Mouse (Mus musculus) limb, embryonic 12.5 days (tissue): ENCODE results near the gene Fam3c. TPM values are rescaled to one million over a fixed set of nuclear protein-coding genes. Genes with fewer than 3 reads are reported as not detected.
"Not testable (repeated sequence)": the region's sequence is repeated elsewhere in the genome, so short reads cannot be mapped to it uniquely, and the experiment has no call there.

ENCODE experiments used
- ATAC-seq: fragments of 200-750 bp; cut with Nextera tagmentation; 2 replicates; pipeline ENCODE4 v1.8.0; 2017; ENCODE audit warnings: low read depth, moderate TSS enrichment; ENCODE audit not compliant: insufficient number of reproducible peaks, insufficient read depth, low FRiP score, low TSS enrichment
- H3K27ac ChIP-seq: fragments of 300-500 bp; sonication (generic); 2 replicates; pipeline ENCODE4 v1.5.1; 2016; ENCODE audit warnings: mild to moderate bottlenecking, moderate library complexity
- H3K27me3 ChIP-seq: fragments of 300-500 bp; sonication (generic); 2 replicates; pipeline ENCODE4 v1.6.1; 2016; ENCODE audit warnings: mild to moderate bottlenecking, moderate library complexity
- H3K36me3 ChIP-seq: fragments of 300-500 bp; sonication (generic); 2 replicates; pipeline ENCODE4 v1.6.1; 2016; ENCODE audit warnings: mild to moderate bottlenecking, moderate library complexity
- H3K4me1 ChIP-seq: fragments of 300-500 bp; sonication (generic); replicated peaks from 2 replicates; pipeline ENCODE4 v1.6.1; 2016
- H3K4me2 ChIP-seq: fragments of 300-500 bp; sonication (generic); 2 replicates; pipeline ENCODE4 v1.6.1; 2016; ENCODE audit warnings: mild to moderate bottlenecking, moderate library complexity
- H3K4me3 ChIP-seq: fragments of 300-500 bp; sonication (generic); replicated peaks from 2 replicates; pipeline ENCODE4 v1.5.1; 2016; ENCODE audit warnings: mild to moderate bottlenecking
- H3K9ac ChIP-seq: fragments of 300-500 bp; sonication (generic); replicated peaks from 2 replicates; pipeline ENCODE4 v1.6.1; 2016; ENCODE audit warnings: mild to moderate bottlenecking, moderate library complexity
- H3K9me3 ChIP-seq: fragments of 300-500 bp; sonication (generic); 2 replicates; pipeline ENCODE4 v1.6.1; 2016; ENCODE audit warnings: mild to moderate bottlenecking, moderate library complexity
- WGBS: fragments of 180-500 bp; shearing (Covaris S2); methylation state at CpG from one replicate; pipeline ENCODE4 v1.1.7; 2016; 5-methylcytosine and 5-hydroxymethylcytosine counted together
- polyA plus RNA-seq: library from polyadenylated mRNA; unstranded; fragments of >200 nt; fragmentation: Nextera tagmentation; extraction: Ambion mirVana; gene quantifications from 2 replicates; pipeline ENCODE4 v1.2.1, GENCODE M21; 2016

Fam3c gene
- polyA plus RNA-seq, 1 experiment from 2014 or later: 41.8 TPM

DNA sequence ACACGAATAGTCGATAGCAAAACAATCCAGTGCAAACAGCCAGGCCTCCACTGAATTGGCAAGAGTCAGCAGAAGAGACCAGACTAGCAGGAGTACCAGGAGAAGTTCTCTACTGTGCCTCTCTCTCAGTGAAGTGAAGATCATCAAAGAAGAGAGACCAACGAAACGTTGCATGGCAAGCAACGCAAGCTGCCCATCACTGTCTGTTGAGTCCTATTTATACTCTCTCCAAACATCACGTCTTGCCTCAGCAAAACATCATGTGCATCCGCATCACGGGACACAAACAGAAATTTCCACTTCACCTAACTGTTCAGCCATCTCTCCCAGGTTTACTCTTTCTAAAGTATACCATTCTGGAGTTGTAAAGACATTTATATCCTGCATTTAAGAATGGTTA lies 91.9 kb downstream of the Fam3c start:
- 92% methylated on average over 8 of the region's 8 CpGs for WGBS
- H3K9me3 ChIP-seq, H3K36me3 ChIP-seq, H3K27ac ChIP-seq, H3K27me3 ChIP-seq, H3K4me1 ChIP-seq, H3K4me3 ChIP-seq, ATAC-seq, H3K9ac ChIP-seq, H3K4me2 ChIP-seq: not testable (repeated sequence)

DNA sequence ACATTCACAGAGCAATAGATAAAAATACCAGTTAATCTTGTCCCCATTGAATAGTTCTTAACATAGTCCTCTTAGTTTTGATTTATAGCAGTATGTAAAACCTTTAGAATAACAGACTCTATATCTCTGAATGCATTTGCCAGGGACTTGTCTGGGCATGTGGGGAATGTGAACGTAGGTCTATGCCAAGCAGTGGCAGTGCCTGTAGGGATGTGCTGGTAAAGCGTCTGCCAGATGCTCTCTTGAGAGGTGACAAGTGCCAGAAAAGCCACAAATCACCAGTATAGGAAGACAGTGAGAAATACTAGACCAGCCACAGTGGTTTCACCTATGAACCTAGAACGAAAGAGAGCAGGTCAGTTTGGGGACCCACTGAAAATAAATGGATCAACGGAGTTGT lies 93.5 kb downstream of the Fam3c start:
- no peak overlapping the region for H3K27ac ChIP-seq
- H3K36me3 ChIP-seq: no peaks in the 10 kb centered on the region
- H3K9ac ChIP-seq: no peak overlapping the region
- no peaks in the 10 kb centered on the region for H3K9me3 ChIP-seq
- 60% methylated on average over 4 of the region's 4 CpGs for WGBS
- no peak overlapping the region for H3K4me2 ChIP-seq
- H3K4me1 ChIP-seq: no peaks in the 10 kb centered on the region; the same call in 1 of the 2 replicates
- no peak overlapping the region for H3K4me3 ChIP-seq
- ATAC-seq: no peak
- H3K27me3 ChIP-seq: no peaks in the 10 kb centered on the region

- no peaks in the 10 kb centered on the region for H3K4me1 ChIP-seq
- H3K9me3 ChIP-seq: no peaks in the 10 kb centered on the region
- no peak overlapping the region for H3K9ac ChIP-seq
- no peak overlapping the region for H3K4me3 ChIP-seq
- WGBS: 60% methylated on average over 4 of the region's 4 CpGs
- no peak for ATAC-seq
- no peaks in the 10 kb centered on the region for H3K27me3 ChIP-seq
- H3K4me2 ChIP-seq: no peak overlapping the region
- H3K36me3 ChIP-seq: peaks cover 10% of the 10 kb centered on the region; the same call in 1 of the 2 replicates
- H3K27ac ChIP-seq: no peak overlapping the region
These were observed 97.3 kb downstream of the Fam3c start for GRCm38 (mm10) chr6:22258784-22259183.

Other genes starting within 250 kb of the Fam3c start
- gene Wnt16, start 68.0 kb downstream of the Fam3c start, polyA plus RNA-seq: 1.2 TPM in 2 replicates